Comparison of ENCODE assay signal across 11 mouse cellular contexts in the genomic region with DNA sequence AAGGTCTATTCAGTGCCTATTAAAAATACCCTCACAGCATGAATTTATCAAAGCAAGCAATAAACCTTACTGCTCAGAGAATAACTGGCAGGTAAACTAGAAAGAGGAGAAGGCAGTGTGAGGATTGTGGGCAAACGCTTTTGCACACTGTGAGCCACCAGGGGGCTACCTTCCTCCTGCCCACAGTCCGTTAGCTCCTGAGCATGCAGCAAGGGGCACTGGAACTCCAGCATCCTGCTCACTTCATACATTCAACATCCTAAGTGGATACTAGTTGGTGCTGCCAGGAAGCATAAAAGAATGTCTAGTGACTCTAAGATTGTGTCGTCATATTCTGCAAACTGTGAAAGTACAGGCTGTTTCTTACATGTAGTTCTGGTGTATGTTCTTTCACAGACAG.
A peak's percentile ranks its signal among the peaks of the same experiment; 100 is the strongest.
DNase-seq lines count a peak whose midpoint lies in the region; ATAC-seq and TF ChIP-seq lines count a peak whose summit lies in the region.
"Had no signal": no experiment of that assay in that cellular context is flagged by ENCODE, and none has a peak within 500 bp of the region (broad histone marks: within the 10 kb centered on the region; RNA-seq: fewer than 3 reads in every experiment).

No protein-coding gene starts in this region.

- TF ChIP-seq POLR2A in heart, adult 2 months (IDR thresholded peaks at IDR 0.05; ENCODE audit: insufficient read depth, low read depth, low read length): no peak

- no peak for ATAC-seq in midbrain, postnatal 0 days (ENCODE audit: low FRiP score)
- no peak for ATAC-seq in midbrain, embryonic 13.5 days
- ATAC-seq in stomach, postnatal 0 days (ENCODE audit: low FRiP score, low TSS enrichment): no peak

- H3K79me2 ChIP-seq in heart, adult 2 months (replicated peaks; ENCODE audit: control insufficient read depth, insufficient read depth, low read length): peaks cover 6% of the 10 kb centered on the region; the same call in 1 of the 2 replicates

- H3K4me1 ChIP-seq in heart, adult 2 months (ENCODE audit: control insufficient read depth, insufficient read depth, low read length): peaks cover 2% of the 10 kb centered on the region; the same call in 1 of the 2 replicates
- no peaks in the 10 kb centered on the region for H3K4me1 ChIP-seq in midbrain, postnatal 0 days (ENCODE audit: insufficient read depth, low read length)
- peaks cover 11% of the 10 kb centered on the region for H3K4me1 ChIP-seq in midbrain, embryonic 13.5 days (replicated peaks)
- H3K4me1 ChIP-seq in stomach, postnatal 0 days (replicated peaks; ENCODE audit: control insufficient read depth, insufficient read depth): no peaks in the 10 kb centered on the region
- no peaks in the 10 kb centered on the region for H3K4me1 ChIP-seq in heart, embryonic 10.5 days
- H3K4me1 ChIP-seq: stomach, embryonic 15.5 days had no signal

- 67% methylated on average over 3 of the region's 3 CpGs for WGBS in heart, adult 2 months
- WGBS in midbrain, postnatal 0 days: 79% methylated on average over 3 of the region's 3 CpGs
- 59% methylated on average over 3 of the region's 3 CpGs for WGBS in midbrain, embryonic 13.5 days
- 71% methylated on average over 3 of the region's 3 CpGs for WGBS in stomach, postnatal 0 days
- 77% methylated on average over 3 of the region's 3 CpGs for WGBS in heart, embryonic 10.5 days

- no peaks in the 10 kb centered on the region for H3K27me3 ChIP-seq in heart, adult 2 months (ENCODE audit: control insufficient read depth, insufficient read depth, low read length)
- H3K27me3 ChIP-seq in midbrain, postnatal 0 days (ENCODE audit: insufficient read depth, low read length): no peaks in the 10 kb centered on the region
- H3K27me3 ChIP-seq in midbrain, embryonic 13.5 days: no peaks in the 10 kb centered on the region
- H3K27me3 ChIP-seq in stomach, postnatal 0 days (ENCODE audit: control insufficient read depth, insufficient read depth, low read length): no peaks in the 10 kb centered on the region
- H3K27me3 ChIP-seq in heart, embryonic 10.5 days (ENCODE audit: insufficient read depth, poor library complexity, severe bottlenecking): no peaks in the 10 kb centered on the region
- H3K27me3 ChIP-seq: heart, embryonic 13.5 days; stomach, embryonic 15.5 days had no signal

- H3K27ac ChIP-seq in heart, adult 2 months: no peak overlapping the region
- no peak overlapping the region for H3K27ac ChIP-seq in midbrain, postnatal 0 days (ENCODE audit: low read depth, low read length)
- no peak overlapping the region for H3K27ac ChIP-seq in midbrain, embryonic 13.5 days
- H3K27ac ChIP-seq in stomach, postnatal 0 days (replicated peaks): no peak overlapping the region
- no peak overlapping the region for H3K27ac ChIP-seq in heart, embryonic 10.5 days
- H3K27ac ChIP-seq: heart, embryonic 13.5 days; stomach, embryonic 15.5 days had no signal

- H3K36me3 ChIP-seq in heart, adult 2 months (ENCODE audit: control insufficient read depth, insufficient read depth, low read length): no peaks in the 10 kb centered on the region
- no peaks in the 10 kb centered on the region for H3K36me3 ChIP-seq in midbrain, postnatal 0 days (ENCODE audit: insufficient read depth, low read length)
- no peaks in the 10 kb centered on the region for H3K36me3 ChIP-seq in midbrain, embryonic 13.5 days
- no peaks in the 10 kb centered on the region for H3K36me3 ChIP-seq in stomach, postnatal 0 days (ENCODE audit: control insufficient read depth, insufficient read depth, low read length)
- 0 out of 2 replicates have a peak, but pooled peaks cover 6% of the 10 kb centered on the region for H3K36me3 ChIP-seq in heart, embryonic 10.5 days

- DNase-seq in heart, adult 2 months: no peak
- no peak for DNase-seq in heart, postnatal 14 days
- DNase-seq in midbrain, postnatal 0 days (ENCODE audit: low spot score): no peak
- DNase-seq in embryo, embryonic 10.5 days (ENCODE audit: low spot score): peak; percentile 46
- DNase-seq in stomach, postnatal 0 days (ENCODE audit: low spot score): no peak
- no peak for DNase-seq in heart, embryonic 10.5 days (ENCODE audit: low spot score)
- no peak for DNase-seq in right cerebral cortex, postnatal 14 days
- DNase-seq: cerebellum, adult 9-11 months had no signal

- H3K9me3 ChIP-seq in midbrain, postnatal 0 days (ENCODE audit: low read length): no peaks in the 10 kb centered on the region
- no peaks in the 10 kb centered on the region for H3K9me3 ChIP-seq in midbrain, embryonic 13.5 days
- H3K9me3 ChIP-seq in stomach, postnatal 0 days (ENCODE audit: control insufficient read depth, low read length): no peaks in the 10 kb centered on the region
- H3K9me3 ChIP-seq in heart, embryonic 10.5 days: no peaks in the 10 kb centered on the region
- H3K9me3 ChIP-seq: stomach, embryonic 15.5 days had no signal

- intact Hi-C loops in heart, adult 2 months (cut with DNase I): loop anchor here (2.0 to 5.0 kb wide), 3 partner anchors 78 to 231 kb away; no protein-coding TSS in a partner anchor
- intact Hi-C loops in heart, postnatal 14 days (cut with DNase I): no loop called here

- H3K4me3 ChIP-seq in heart, adult 2 months: no peak overlapping the region
- H3K4me3 ChIP-seq in midbrain, postnatal 0 days (ENCODE audit: low read depth, low read length): no peak overlapping the region
- no peak overlapping the region for H3K4me3 ChIP-seq in midbrain, embryonic 13.5 days (replicated peaks)
- no peak overlapping the region for H3K4me3 ChIP-seq in stomach, postnatal 0 days (ENCODE audit: low read depth, low read length)
- H3K4me3 ChIP-seq in heart, embryonic 10.5 days: no peak overlapping the region
- H3K4me3 ChIP-seq: heart, embryonic 13.5 days; stomach, embryonic 15.5 days had no signal

- TF ChIP-seq EP300 in heart, adult 2 months (IDR thresholded peaks at IDR 0.05; ENCODE audit: insufficient read depth, low read depth, low read length): no peak
- no peak for TF ChIP-seq EP300 in stomach, postnatal 0 days (optimal IDR thresholded peaks at IDR 0.05)

- no peak overlapping the region for H3K9ac ChIP-seq in heart, adult 2 months (ENCODE audit: low read depth, low read length)
- no peak overlapping the region for H3K9ac ChIP-seq in midbrain, postnatal 0 days (replicated peaks; ENCODE audit: low read length, poor library complexity, severe bottlenecking)
- H3K9ac ChIP-seq in midbrain, embryonic 13.5 days (replicated peaks): no peak overlapping the region
- no peak overlapping the region for H3K9ac ChIP-seq in stomach, postnatal 0 days (ENCODE audit: low read length)
- H3K9ac ChIP-seq: heart, embryonic 13.5 days; stomach, embryonic 15.5 days had no signal

- H3K4me2 ChIP-seq in midbrain, postnatal 0 days (ENCODE audit: low read depth, low read length, poor library complexity, severe bottlenecking): no peak overlapping the region
- H3K4me2 ChIP-seq in midbrain, embryonic 13.5 days (replicated peaks): no peak overlapping the region
- H3K4me2 ChIP-seq in stomach, postnatal 0 days (replicated peaks; ENCODE audit: low read depth): no peak overlapping the region
- H3K4me2 ChIP-seq: heart, embryonic 13.5 days; stomach, embryonic 15.5 days had no signal

- TF ChIP-seq CTCF in heart, adult 2 months (IDR thresholded peaks at IDR 0.05): peak; percentile 70
- TF ChIP-seq CTCF in midbrain, postnatal 0 days (IDR thresholded peaks at IDR 0.05): peak; percentile 37; the same call in 1 of the 2 replicates
- peak; percentile 67 for TF ChIP-seq CTCF in stomach, postnatal 0 days (IDR thresholded peaks at IDR 0.05; ENCODE audit: low read depth)
